Mouse (Mus musculus) thymus, postnatal 14 days (tissue): ENCODE data around the gene Bicc1.

Experiments
- DNase-seq: peaks from one replicate; pipeline ENCODE4 v3.0.0; 2021

Gene Bicc1

DNA sequence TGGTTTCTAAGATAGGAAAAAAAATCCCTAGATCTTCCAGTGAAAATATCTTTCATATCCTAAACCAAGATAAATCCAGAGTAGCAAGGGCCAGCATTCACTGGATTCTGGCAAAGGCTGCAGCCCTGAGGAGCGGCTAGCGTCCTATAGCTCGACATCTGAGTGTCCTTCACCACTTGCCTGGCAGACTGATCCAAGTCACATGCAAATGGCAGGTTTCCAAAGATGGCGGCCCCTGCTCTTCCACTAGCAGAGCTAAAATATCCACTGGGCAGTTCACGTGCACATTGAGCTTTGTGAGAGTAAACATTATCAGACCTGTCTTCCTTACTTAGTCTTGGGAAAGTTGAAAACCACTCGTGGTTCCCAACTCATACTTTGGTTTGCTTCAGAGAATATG, 222.1 kb downstream of the Bicc1 start:
- DNase-seq = no peak

- no peak for DNase-seq
Observed at GRCm38 (mm10) chr10:70936008-70936407, 223.5 kb downstream of the Bicc1 start.

DNA sequence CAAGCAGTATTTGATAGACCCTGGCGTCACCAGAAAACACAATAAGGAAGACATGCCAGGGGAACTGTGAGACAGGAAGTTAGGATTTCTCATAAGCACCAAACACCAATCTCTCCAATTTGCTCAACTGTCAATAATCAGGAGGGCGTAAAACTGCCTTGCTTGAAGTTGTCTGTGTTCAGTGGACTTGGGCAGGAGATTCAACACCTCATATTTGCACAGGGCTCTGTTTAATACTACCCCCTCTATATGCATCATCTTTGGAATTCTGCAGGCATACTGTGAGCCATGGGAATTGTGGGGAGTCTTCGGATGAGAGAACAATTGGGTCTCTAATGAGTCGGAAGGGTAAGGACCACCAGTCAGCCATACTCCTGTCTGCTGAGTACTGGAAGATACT, 233.4 kb downstream of the Bicc1 start:
- no peak for DNase-seq

DNA sequence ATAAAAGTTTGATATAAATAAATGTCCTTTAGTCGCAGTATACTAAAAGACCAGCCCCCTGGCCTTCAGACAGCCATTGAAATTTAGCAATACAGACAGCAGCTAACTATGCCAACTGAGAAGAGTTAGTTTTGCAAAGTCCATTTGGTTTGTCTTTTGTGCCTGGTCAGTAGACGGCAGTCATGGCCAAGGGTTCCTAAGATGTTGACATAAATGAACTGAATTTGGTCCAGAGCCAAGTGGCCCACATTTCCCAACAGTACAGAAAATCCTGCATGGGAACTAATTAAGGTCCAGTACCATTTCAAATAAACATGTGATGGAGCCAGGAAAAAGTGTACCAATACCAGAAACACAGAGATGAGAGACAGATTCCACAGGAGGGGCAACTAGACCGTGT, 235.2 kb downstream of the Bicc1 start:
- no peak for DNase-seq

DNA sequence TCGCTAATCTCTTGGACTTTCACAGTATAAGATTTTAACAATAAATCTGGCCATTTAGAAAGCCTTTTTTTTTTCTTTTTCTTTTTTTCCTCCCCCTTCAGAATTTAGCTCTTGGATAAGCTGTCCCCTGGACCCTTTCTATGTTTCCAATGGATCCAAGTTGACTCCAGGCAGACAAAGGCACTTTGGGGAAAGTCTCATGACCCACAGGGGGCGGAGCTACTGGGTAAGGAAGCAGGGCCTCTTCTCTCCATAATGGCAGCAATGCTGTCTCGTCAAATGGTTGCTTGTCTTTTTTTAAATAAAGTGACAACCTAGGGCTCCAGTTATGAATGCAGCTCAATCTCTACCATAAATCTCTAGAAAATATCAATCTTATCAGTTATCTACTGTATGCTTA, 235.6 kb downstream of the Bicc1 start:
- no peak for DNase-seq

GRCm38 (mm10) chr10:70921481-70921880, 238.0 kb downstream of the Bicc1 start:
- no peak for DNase-seq

- DNase-seq = no peak
Observed at GRCm38 (mm10) chr10:70919851-70920250, 239.6 kb downstream of the Bicc1 start.

DNA sequence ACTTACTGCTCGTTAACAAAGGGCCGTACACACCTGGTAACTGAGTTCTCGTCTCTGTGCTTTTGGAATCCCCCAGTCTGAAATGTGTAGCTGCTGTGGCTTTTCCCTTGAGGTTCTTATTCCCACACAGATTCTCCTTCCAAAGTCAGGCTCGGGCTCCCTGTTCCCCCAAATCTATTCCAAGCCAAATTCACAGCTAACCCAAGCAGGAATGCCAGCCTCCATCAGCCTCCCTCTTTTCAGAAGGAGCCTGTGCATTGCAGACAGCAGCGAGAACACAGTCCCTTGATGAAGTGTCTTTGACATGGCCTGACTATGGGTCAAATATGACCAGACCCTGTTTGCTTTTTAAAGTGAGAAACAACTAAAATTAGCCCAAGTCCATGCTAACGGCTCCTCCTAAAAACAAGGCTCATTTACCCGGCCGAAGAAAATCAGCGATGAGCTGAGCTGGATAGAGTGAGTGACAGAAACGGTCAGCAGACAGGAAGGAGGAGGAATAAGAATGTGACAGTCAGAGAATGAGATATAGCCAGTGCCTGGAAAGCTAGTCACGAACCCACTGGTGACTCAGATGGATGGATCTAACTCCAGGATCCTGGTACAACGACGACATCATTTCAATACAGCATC, 240.4 kb downstream of the Bicc1 start:
- no peak for DNase-seq

DNA sequence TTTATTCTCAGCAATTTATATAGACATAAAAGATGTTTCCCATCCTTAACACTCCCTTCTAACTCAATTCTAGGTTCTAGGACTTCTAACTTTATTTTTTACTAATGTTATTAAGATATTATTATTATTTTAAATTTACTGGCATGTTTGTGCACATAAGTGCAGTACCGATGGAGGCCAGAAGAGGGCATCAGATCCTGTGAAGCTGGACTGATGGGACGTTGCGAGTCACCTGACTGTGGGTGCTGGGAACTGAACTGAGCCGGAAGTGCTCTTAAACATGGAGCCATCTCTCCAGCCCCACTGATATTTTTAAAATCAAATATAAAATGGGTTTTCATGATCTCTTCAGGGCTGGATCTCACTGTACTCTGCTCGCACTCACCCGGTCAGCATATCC, 242.8 kb downstream of the Bicc1 start:
- DNase-seq = no peak

GRCm38 (mm10) chr10:70915096-70915495, 244.4 kb downstream of the Bicc1 start:
- DNase-seq = peak; percentile 10

GRCm38 (mm10) chr10:70903936-70904335, 255.6 kb downstream of the Bicc1 start:
- DNase-seq = no peak

DNA sequence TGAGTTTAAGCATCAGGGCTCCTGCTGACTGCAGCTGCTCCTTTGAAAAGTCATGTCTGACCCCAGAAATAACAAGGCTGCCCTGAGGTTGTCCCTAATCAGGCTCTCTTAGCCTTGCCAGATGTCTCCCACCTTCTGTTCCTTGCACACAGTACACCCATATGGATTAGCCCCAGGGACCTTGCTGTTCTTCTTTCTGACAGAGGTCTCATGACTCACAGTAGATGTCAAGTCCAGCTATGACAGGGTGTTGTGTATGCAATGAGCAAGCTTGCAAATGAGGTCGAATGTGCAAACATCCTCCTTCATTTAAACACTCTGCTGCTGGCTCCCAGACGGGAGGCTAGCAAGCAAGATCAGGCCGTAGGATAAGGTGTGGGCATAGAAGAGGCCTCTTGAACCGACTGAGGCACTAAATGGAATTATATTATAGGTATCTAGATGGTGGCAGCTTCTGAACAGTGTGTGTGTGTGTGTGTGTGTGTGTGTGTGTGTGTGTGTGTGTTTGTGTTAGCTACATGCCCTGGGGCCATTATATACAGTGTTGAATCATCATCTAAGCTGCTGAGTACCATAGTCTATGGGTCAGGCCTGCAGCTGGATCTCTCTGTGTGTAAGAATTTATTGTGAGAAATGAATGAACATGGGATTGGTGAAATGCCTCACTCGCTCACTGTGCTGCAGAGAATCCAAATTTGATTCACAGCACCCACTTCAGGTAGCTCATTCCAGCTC, 256.6 kb downstream of the Bicc1 start:
- DNase-seq = no peak

- DNase-seq = no peak
Observed at GRCm38 (mm10) chr10:70901193-70901875, 258.2 kb downstream of the Bicc1 start.

- DNase-seq = no peak
Observed at GRCm38 (mm10) chr10:70895891-70896290, 263.6 kb downstream of the Bicc1 start.

- no peak for DNase-seq
Observed at GRCm38 (mm10) chr10:70878046-70878445, 281.5 kb downstream of the Bicc1 start.

- no peak for DNase-seq
Observed at GRCm38 (mm10) chr10:70877631-70878030, 281.9 kb downstream of the Bicc1 start.

DNA sequence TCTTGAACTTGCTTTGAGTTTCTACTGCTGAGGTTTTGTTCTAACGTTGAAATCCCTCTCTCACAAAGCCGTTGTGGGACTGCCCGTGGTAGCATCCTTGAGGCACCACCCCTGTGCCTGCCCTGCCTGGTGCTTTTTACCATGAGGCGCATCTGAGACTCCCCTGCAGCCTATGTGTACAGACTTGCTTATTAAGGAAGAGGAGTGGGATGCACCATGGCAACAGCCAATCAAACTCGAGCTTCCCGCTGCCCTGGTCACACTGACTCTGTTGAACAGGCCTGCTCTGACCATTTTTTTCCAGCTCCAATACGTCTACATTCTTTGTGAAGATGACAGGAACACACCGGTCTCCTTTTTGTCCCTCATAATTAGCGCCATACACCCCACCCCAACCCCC, 283.0 kb downstream of the Bicc1 start:
- no peak for DNase-seq

GRCm38 (mm10) chr10:70876119-70876518, 283.4 kb downstream of the Bicc1 start:
- peak; percentile 6 for DNase-seq

GRCm38 (mm10) chr10:70874994-70875538, 284.4 kb downstream of the Bicc1 start:
- no peak for DNase-seq
